Mouse (Mus musculus) thymus, postnatal 36 days (tissue): ENCODE results near the gene Zfp763.
"Not testable (repeated sequence)": the region's sequence is repeated elsewhere in the genome, so short reads cannot be mapped to it uniquely, and the experiment has no call there.

Experiments
- DNase-seq, 2 experiments: peaks; one replicate each; pipeline ENCODE4 v3.0.0; 2022; ENCODE audit warnings: mixed read lengths in 2 of 2

The Zfp763 gene

DNA sequence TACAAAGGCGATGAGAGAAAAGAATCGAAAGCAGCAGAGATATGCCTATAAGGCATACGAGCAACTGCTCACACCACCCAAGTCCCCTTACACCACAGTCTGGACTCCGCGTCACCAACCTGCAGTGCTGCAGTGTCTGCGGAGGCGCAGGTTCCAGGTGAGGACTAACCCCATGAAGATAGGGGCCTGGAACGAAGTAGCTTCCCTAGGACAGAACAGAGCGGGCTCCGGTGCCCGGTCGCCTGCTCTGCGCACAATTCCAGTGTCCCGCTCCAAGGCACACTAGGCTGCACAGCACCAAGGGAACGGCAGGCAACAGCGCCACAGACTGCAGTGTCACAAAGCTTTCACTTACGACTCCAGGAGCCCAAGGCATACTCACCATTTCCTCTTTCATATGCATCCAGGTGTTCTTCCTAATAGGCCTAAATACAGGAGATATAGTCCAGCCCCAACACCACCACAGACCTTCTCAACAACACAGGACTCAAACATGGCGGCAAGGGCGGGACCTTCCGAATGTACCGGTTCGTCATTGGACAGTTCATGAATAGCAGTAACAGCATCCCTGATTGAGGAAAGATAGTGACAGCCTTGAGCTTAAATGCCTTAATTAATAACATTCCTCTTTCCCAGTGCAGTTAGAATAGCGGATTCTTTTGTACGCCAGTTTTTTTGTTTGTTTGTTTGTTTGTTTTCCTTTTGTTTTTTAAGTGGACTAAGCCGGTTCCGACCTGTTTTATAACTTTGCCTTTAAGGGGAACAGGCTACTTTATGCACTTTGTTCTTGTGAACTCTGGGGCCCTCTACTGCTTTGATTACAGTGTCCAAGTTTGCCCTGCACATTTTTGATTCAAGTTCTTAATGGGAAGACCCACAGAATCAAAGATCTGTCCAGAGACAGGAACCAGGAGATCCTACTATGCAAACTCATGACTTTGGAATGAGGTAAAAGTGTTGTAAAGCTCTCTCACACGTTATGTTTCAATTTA lies at the start of gene Zfp763:
TSS of gene Zfp763 (minus strand) at position 503 of the 992 bp plus-strand sequence.
- DNase-seq, result peak; percentile 65 to 67

DNA sequence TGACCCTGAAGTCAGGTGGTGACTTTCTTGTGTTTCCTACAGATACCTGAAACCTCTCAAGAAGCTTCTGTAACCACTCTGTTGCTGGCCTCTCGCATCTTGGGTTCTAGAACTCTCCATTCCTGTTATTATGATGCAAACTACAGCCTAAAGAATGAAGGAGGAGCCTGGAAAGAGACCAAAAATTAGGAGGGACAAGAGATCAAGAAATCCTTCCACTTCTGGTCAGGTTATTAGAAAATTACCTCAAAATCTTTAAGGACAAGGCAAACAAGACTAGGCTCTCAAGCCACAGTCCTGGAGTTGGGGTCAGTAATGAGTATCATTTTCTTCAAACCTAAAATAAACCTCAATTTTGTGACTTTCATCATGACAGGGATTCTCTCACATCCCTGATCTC lies 34.8 kb upstream of the Zfp763 start, which contains the start of gene 4921501E09Rik:
TSS of gene 4921501E09Rik (minus strand) at position 101 of the 400 bp plus-strand sequence.
- DNase-seq, result no peak

DNA sequence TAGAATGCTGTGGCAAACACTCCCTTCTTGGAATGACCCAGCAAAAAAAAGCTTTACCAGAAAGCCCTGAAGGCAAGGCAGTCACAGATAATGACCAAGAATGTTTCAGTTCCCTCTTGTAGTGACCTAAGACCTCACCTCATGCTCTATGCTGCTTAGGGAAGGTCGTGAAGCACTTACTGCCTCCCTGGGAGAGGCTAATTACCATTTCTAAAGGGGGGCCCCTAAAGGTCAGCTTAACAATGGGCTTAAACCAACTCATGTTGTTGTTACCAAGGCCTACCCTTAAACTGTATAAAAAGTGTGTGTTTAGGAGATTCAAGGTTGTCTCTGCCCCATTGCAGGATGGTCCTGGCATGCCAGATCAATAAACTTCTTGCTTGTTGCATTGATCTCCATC lies 29.8 kb upstream of the Zfp763 start:
- DNase-seq, result no peak

DNA sequence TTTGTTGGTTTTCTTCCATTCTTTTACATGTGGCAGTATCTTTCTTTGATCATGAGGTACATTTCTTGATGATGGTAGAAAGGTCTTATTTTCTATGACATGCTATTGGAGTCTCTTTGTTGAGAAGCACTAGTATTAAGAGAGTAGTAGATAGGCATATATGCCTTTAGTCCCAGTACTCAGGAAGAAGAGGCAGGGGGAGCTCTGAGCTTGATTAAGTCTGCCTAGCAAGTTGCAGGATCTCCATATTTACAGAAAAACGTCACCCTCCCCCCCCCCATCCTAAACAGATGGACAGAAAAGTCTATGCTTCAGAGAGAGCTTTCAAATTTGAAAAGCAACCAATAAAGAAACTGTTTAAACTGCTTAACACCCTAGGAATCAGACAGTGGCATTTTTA lies 25.6 kb upstream of the Zfp763 start:
- no peak for DNase-seq

DNA sequence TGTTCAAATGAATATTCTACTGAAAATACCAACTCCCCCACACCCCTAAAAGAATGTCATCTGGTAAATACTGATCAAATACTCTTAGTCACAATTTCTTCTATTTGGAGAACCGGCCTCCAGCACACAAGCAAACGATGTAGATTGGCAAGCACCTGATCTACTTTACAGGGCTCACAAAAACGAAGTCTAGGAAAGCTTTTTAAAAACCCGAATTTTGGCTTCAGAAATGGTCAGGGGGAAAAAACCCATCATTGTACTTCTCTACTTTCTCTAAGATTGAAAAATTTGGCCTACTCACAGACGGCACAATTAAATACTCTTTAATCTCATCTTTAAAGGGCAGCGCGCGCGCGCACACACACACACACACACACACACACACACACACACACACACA lies 826 bp downstream of the Zfp763 start:
- DNase-seq, result no peak

DNA sequence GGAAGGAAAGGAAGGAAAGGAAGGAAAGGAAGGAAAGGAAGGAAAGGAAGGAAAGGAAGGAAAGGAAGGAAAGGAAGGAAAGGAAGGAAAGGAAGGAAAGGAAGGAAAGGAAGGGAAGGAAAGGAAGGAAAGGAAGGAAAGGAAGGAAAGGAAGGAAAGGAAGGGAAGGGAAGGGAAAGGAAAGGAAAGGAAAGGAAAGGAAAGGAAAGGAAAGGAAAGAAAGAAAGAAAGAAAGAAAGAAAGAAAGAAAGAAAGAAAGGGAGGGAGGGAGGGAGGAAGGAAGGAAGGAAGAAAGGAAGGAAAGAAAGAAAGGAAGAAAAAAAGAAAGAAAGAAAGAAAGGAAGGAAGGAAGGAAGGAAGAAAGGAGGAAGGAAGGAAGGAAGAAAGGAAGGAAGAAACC lies 12.8 kb downstream of the Zfp763 start:
- DNase-seq, result not testable (repeated sequence)

DNA sequence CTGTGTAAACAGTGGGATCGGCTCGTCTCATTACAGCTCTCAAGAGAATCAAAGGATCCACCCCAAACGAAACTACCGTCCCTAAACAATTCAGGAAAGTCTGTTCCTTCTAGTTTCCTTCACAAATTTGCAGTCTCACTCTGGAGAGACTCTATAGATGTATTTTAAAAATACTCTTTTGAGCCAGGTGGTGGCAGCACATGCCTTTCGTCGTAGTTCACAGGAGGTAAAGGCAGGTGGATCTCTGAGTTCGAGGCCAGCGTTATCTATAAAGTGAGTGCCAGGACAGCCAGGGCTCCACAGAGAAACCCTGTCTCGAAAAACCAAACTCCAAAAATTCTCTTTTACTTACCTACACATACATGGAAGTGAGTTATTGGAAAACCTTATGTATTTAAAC lies 24.9 kb downstream of the Zfp763 start:
- DNase-seq, result peak in 1 of 2 experiments; percentile 11

DNA sequence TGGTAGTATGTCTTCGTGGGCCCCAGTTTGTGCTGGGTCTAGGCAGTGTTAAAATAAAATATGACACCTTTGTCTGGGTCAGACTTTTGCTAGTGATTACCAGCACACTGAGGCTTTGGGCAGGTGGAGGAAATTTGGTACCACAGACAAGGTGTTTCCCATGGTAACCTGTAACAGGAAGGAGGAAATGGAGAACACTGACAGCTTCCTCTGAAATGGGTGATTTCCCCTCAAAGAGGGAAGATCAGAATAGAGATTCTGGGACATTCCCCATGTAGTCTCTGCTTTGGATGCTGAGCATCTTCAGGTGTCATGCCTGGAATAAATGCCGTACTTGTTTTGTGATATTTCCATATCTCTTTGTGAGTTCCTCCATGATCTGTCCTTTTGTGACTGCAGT lies 34.7 kb downstream of the Zfp763 start:
- no peak for DNase-seq

DNA sequence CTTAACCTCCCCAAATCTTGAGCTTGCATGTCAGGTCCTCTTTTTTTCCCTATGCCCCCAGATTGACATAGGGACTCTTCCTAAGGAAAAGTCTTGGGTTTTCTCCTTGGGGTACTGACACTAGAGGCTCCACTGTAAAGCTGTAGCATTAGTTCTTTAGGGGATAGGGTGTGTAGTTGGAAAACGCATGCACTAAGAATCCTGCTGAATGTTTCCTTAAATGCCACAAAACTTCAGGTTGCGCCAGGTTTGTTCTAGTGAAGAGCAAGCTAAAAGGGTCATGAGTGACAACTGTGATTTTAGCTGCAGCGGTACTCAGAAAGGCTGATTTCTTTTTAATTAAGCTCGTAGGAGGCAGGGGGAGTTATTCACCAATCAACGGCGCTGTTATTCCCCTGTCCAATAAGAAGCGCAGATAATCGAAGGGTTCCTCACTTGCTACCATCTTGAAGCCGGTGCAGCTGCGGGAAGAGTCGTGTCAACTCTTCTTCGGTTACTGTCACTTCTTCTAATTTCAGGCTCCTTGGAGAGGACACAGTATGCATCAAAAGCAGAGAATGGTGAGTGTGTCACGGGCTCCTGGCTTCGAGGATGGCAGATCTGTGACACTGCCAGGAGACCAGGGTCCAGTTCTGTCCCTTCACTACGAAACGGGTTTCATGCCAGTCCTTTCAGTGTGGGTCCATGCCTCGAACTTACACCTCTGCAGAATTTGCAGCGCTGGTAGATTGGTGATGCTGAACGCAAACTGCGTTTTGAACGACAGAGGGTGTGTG lies 40.3 kb downstream of the Zfp763 start, which contains the start of gene Zfp952:
TSS of gene Zfp952 (plus strand) at position 431 of the 776 bp plus-strand sequence.
- DNase-seq, result peak; percentile 74 to 77

DNA sequence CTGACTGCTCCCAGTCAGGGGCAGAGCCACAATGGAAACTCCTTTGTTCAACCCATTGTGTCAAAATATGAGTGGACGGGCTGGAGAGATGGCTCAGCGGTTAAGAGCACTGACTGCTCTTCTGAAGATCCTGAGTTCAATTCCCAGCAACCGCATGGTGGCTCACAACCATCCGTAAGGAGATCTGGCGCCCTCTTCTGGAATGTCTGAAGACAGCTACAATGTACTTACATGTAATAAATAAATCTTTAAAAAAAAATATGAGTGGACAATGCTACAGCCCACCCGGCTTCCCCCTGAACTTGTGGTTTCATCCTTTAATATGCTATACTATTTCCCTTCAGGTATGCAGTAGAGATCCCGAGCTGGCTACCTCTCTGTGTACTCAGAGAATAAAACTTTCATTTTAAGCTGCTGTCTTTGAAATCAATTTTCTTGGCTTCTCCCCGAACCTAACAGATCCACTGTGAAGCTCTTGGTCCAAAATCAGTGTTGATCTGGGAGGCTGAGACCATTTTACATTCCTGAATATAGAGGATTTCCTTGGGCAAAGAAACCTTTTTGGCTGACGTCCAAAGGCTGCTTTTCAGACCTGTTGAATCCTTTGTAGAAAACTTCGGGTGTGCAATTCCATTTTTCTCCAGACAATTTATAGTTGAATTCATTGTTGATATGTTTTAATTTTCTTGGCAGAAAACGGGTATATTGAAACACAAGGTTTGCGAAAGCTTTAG lies 41.1 kb downstream of the Zfp763 start:
- peak; percentile 9 to 14 for DNase-seq

DNA sequence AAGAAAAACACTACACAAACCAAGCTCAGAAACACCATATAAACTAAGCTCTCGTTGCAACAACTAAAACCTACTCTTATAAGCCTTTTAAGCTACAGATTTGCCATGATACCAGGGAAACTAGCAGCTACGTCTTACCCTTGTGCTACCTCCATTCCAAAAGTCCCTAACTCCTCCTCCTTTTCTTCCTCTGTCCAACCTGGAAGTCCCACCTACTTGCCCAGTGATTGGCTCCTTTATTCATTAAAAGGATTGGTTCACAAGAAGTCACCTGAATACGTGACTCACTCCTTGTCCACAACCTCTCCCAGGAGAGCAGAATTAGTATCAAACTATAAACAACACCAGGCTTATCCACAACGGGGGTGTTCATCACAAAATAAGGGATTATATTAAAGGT lies 46.9 kb downstream of the Zfp763 start:
- no peak for DNase-seq

DNA sequence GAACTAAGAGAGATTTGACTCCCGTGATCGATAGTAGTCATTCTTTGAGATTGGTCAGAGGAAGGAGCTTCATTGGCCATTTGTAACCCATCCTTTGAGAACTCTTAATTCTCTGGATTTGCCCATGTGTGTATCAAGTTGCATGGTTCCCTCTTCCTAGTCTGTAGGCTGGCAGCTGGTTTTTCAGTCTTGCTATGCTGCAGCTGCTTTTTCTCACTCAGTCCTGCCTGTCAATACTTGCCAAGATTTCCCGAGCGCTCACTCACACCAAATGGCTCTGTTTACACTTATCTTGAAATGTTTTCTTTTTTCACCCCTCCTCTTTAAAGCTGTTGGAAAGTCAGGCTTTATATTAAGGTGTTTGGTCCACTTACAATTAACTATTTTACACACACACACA lies 51.8 kb downstream of the Zfp763 start:
- DNase-seq, result no peak
